Mouse (Mus musculus) forebrain, embryonic 16.5 days (tissue): ENCODE measurements around the gene Map2k6. TPM values are rescaled to one million over a fixed set of nuclear protein-coding genes. Genes with fewer than 3 reads are reported as not detected.
A peak's percentile ranks its signal among the peaks of the same experiment; 100 is the strongest.

ENCODE experiments used
- ATAC-seq: fragments of 200-750 bp; cut with Nextera tagmentation; 2 replicates; pipeline ENCODE4 v1.8.0; 2017; ENCODE audit warnings: mild to moderate bottlenecking, moderate library complexity
- H3K27ac ChIP-seq: fragments of 300-500 bp; sonication (generic); 2 replicates; pipeline ENCODE4 v1.5.1; 2014; ENCODE audit warnings: low read length, control low read depth
- H3K27me3 ChIP-seq: fragments of 300-500 bp; sonication (generic); replicated peaks from 2 replicates; pipeline ENCODE4 v1.6.1; 2014; ENCODE audit warnings: low read length; ENCODE audit not compliant: control insufficient read depth, insufficient read depth
- H3K36me3 ChIP-seq: fragments of 300-500 bp; sonication (generic); 2 replicates; pipeline ENCODE4 v1.6.1; 2014; ENCODE audit not compliant: control insufficient read depth, insufficient read depth
- H3K4me1 ChIP-seq: fragments of 300-500 bp; sonication (generic); replicated peaks from 2 replicates; pipeline ENCODE4 v1.6.1; 2014; ENCODE audit warnings: low read length; ENCODE audit not compliant: control insufficient read depth, insufficient read depth
- H3K4me2 ChIP-seq: fragments of 300-500 bp; sonication (generic); 2 replicates; pipeline ENCODE4 v1.6.1; 2014; ENCODE audit warnings: mild to moderate bottlenecking, low read length, control low read depth
- H3K4me3 ChIP-seq: fragments of 300-500 bp; sonication (generic); replicated peaks from 2 replicates; pipeline ENCODE4 v1.5.1; 2014; ENCODE audit warnings: mild to moderate bottlenecking, low read length, control low read depth
- H3K9ac ChIP-seq: fragments of 300-500 bp; sonication (generic); replicated peaks from 2 replicates; pipeline ENCODE4 v1.6.1; 2014; ENCODE audit warnings: low read depth, low read length, control low read depth
- H3K9me3 ChIP-seq: fragments of 300-500 bp; sonication (generic); 2 replicates; pipeline ENCODE4 v1.6.1; 2016; ENCODE audit warnings: low read length; ENCODE audit not compliant: control insufficient read depth
- whole genome bisulfite sequencing: fragments of 180-500 bp; shearing (Covaris S2); extraction: QIAGEN DNeasy Blood & Tissue Kit; methylation state at CpG from one replicate; pipeline ENCODE4 v1.1.7; 2014; 5-methylcytosine and 5-hydroxymethylcytosine counted together
- polyA plus RNA-seq: library from polyadenylated mRNA; unstranded; fragments of >200 nt; fragmentation: Nextera tagmentation; extraction: Ambion mirVana; gene quantifications from 2 replicates; pipeline ENCODE4 v1.2.1, GENCODE M21; 2015

Map2k6 gene
- polyA plus RNA-seq, 1 experiment from 2014 or later: 44.7 TPM

DNA sequence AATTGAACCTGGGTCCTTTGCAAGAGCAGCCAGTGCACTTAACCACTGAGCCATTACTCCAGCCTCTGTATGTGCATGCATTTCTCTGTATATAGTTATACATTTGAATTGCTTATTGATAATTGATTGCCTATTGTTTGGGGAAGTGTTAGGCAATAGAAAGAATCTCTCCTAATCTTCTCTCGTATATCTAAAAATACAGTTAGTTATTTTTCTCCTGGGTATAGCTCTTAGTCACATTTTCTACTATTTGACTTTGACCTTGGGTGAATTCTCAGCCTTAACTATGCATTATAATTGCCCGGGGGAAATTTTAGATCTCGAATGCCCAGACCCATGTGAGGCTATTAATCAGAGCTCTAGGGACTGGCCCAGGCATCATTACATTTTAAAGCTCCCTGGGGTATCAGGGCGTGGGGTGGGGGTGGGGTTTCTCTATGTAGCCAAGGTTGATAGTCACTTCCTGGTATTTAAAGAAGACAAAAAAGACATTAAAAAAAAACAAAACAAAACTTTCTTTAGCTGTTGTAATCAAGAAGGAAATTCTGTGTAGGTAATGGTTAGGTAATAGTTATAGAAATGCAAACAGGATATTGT, 39.9 kb downstream of the Map2k6 start:
- H3K9me3 ChIP-seq: no peaks in the 10 kb centered on the region
- H3K27me3 ChIP-seq: no peaks in the 10 kb centered on the region
- no peak overlapping the region for H3K4me2 ChIP-seq
- H3K4me1 ChIP-seq: peaks cover 4% of the 10 kb centered on the region
- 87% methylated on average over 4 of the region's 4 CpGs for WGBS
- no peaks in the 10 kb centered on the region for H3K36me3 ChIP-seq
- no peak overlapping the region for H3K27ac ChIP-seq
- H3K9ac ChIP-seq: no peak overlapping the region
- H3K4me3 ChIP-seq: no peak overlapping the region
- ATAC-seq: no peak

DNA sequence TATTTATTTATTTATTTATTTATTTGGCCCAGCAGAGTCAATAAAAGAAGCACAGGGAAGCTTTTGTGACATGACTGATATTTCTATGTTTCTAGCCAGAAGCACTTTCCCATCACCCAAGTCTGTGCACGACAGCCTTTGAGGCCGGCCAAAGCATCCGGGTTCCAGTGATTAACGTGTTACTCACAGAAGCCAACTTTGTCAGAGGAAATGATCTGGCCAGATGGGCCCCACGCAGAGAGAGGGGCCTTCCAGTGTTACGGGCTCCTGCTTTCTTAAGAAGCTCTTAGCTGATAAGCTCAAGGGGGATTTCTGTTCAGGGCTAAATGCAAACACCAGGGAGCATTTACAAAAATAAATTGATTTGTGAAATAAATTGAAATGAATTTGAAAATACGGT, 40.4 kb downstream of the Map2k6 start:
- ATAC-seq: no peak
- H3K4me2 ChIP-seq: no peak overlapping the region
- H3K4me3 ChIP-seq: no peak overlapping the region
- peaks cover 4% of the 10 kb centered on the region for H3K4me1 ChIP-seq
- no peaks in the 10 kb centered on the region for H3K9me3 ChIP-seq
- H3K36me3 ChIP-seq: no peaks in the 10 kb centered on the region
- no peak overlapping the region for H3K9ac ChIP-seq
- H3K27me3 ChIP-seq: no peaks in the 10 kb centered on the region
- H3K27ac ChIP-seq: no peak overlapping the region
- WGBS: 73% methylated on average over 7 of the region's 7 CpGs

DNA sequence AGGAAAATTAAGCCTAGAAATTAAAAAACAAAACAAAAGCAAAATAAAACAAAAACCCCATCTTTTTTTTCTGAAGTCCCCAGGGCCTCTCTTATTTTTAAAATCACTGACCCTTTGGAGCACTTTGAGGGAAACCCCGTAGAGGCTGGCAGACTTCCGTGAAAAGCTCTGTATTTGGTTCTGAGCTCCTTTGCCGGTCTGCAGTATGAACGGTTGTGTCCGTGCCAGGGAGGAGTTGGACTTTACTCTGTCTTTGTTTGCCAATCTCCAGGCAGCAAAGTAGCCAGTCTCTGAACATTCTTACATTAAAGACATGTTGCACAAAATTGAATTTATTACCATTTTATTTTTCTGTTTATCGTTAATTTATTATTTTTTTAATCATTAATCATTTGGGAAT, 45.7 kb downstream of the Map2k6 start:
- H3K9ac ChIP-seq: no peak overlapping the region
- no peaks in the 10 kb centered on the region for H3K36me3 ChIP-seq
- H3K4me1 ChIP-seq: peaks cover 13% of the 10 kb centered on the region
- no peaks in the 10 kb centered on the region for H3K9me3 ChIP-seq
- H3K27me3 ChIP-seq: no peaks in the 10 kb centered on the region
- H3K4me3 ChIP-seq: no peak overlapping the region
- no peak overlapping the region for H3K27ac ChIP-seq
- H3K4me2 ChIP-seq: no peak overlapping the region
- ATAC-seq: no peak
- 59% methylated on average over 6 of the region's 6 CpGs for WGBS

DNA sequence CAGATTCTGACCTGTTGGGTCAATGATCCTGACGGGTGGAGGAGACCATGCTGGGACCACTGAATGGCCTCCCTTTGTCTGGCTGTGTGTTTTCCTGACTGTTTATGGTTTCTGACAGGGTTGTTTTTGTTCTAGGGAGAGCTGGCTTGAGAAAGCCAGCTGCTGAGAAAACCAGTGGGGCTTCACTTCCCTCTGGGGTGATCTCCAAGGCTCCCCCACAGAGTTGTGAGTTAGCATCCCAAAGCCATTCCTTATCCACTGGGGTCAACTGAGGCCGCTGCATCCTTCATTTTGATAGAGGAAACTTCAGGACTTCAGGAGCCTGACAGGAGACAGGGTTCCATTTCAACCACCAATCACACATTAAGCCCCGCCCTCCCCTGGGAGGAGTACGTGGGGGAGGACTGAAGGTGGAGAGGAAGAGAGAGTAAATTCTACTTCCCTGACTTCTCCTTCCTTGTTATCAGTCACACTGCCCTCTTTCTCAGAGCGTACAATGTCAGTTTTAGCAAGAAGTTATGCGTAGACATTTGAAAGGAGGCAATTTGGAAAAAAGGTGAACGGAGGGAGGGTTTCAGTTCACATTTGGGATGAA, 49.3 kb downstream of the Map2k6 start:
- Histone ChIP-seq H3K4me3 (no peak overlapping the region), H3K27ac (no peak overlapping the region), H3K9ac (no peak overlapping the region), H3K4me1 (peaks cover 27% of the 10 kb centered on the region), H3K27me3 (no peaks in the 10 kb centered on the region), H3K4me2 (peak overlapping the region; percentile 38), H3K9me3 (no peaks in the 10 kb centered on the region), H3K36me3 (no peaks in the 10 kb centered on the region)
- no peak for ATAC-seq
- WGBS: 12% methylated on average over 7 of the region's 7 CpGs

DNA sequence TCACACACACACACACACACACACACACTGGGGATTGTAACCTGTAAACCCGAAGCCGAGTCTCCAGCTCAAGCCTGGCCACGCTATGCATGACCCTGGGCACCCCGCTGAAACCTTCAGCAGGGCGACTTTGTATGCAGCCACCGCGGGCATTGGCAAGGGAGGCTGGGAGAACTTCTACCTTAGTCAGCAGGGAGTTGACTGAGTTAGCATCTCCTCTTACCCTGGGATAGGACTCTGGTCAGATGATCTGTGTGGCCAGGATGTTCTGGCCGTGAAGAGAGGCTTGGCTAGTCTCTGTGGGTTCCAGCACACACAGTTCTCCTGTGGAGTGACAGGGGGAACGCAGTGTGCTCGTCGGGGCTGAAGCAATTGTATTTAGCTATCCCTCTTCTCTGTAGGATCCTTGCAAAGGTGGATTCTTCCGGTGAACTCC, 49.8 kb downstream of the Map2k6 start:
- Histone ChIP-seq H3K36me3 (no peaks in the 10 kb centered on the region), H3K4me3 (no peak overlapping the region; the same call in 1 of the 2 replicates), H3K9ac (peak overlapping the region; percentile 9), H3K27ac (no peak overlapping the region), H3K4me2 (peak overlapping the region; percentile 38), H3K4me1 (peaks cover 27% of the 10 kb centered on the region), H3K9me3 (no peaks in the 10 kb centered on the region), H3K27me3 (no peaks in the 10 kb centered on the region)
- peak; percentile 37; the same call in 1 of the 2 replicates for ATAC-seq
- 6% methylated on average over 12 of the region's 12 CpGs for WGBS

DNA sequence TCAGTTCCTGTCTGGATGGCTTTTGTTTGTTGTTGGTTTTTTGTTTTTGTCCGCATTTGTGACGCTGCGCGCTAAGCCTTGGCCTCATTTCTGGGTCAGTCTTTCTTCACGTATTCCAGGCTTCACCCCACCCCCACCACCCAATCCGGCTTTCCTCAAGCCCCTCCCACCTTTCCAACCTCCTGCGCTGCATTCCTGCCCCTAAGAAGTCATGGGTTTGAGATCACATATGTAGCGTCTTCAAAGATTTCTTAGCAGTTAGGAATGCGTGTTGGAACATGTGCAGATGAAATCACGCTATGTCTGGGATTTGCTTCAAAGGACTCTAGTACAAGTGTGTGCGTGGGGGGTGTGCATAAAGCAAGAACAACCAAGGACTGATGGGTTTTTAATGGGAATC, 50.3 kb downstream of the Map2k6 start:
- H3K9me3 ChIP-seq: no peaks in the 10 kb centered on the region
- no peak overlapping the region for H3K27ac ChIP-seq
- H3K4me3 ChIP-seq: no peak overlapping the region; the same call in 1 of the 2 replicates
- peak overlapping the region; percentile 9 for H3K9ac ChIP-seq
- H3K27me3 ChIP-seq: no peaks in the 10 kb centered on the region
- H3K4me2 ChIP-seq: peak overlapping the region; percentile 38
- no peaks in the 10 kb centered on the region for H3K36me3 ChIP-seq
- ATAC-seq: no peak
- WGBS: 8% methylated on average over 11 of the region's 11 CpGs
- peaks cover 27% of the 10 kb centered on the region for H3K4me1 ChIP-seq

DNA sequence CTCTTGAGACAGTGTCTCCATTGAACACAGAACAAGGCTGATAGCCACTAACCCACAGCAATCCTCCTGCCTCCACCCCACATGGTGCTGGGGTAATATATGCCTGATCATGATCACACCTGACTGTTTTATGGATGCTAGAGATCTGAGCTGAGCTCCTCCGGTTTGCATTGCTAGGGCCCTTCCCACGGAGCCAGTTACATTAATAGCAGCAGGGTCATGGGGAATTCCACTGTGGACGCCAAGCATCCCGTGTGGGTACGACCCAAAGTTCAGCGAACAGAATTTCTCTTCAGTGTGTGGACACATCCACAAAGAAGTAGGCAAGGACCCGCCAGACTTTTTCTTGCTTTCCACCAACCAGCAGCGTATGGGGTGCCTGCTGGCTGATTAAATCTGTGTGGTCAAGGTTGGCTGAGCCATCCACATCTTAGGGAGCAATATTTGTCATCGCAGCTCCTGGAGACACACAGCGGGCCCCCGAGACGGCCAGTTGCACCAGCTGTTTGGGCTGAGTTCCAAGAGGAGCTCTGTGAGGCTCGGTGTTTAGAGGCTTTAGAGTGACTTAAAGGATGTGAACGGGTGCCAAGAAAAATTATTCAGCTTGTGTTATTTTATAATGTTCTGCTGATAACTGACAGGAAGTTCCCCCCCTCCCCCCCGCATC, 51.3 kb downstream of the Map2k6 start:
- peak overlapping the region; percentile 54; the same call in 1 of the 2 replicates for H3K27ac ChIP-seq
- H3K27me3 ChIP-seq: no peaks in the 10 kb centered on the region
- no peak; the same call in 1 of the 2 replicates for ATAC-seq
- no peak overlapping the region for H3K4me3 ChIP-seq
- H3K36me3 ChIP-seq: no peaks in the 10 kb centered on the region
- H3K9ac ChIP-seq: no peak overlapping the region
- H3K4me1 ChIP-seq: peaks cover 27% of the 10 kb centered on the region
- no peak overlapping the region for H3K4me2 ChIP-seq
- H3K9me3 ChIP-seq: no peaks in the 10 kb centered on the region
- 54% methylated on average over 15 of the region's 15 CpGs for WGBS

DNA sequence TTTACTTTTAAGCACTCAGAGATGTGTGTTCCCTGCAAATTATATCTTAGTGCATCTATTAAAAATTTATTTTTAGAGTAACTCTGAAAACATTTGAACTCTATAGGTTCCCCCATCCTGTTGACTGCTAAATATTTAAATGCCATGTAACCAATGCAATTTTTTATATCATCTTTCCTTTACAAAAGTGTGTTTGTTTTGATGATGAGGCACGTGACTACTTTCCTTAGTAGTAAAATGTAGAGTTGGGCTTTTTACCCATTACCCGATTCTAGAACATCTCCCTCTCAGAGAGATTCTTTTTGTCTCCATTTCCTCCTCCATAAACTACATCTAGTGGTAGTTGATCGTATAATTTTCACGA, 51.8 kb downstream of the Map2k6 start:
- ATAC-seq: no peak
- no peaks in the 10 kb centered on the region for H3K9me3 ChIP-seq
- H3K9ac ChIP-seq: no peak overlapping the region
- H3K27ac ChIP-seq: no peak overlapping the region
- no peaks in the 10 kb centered on the region for H3K27me3 ChIP-seq
- peaks cover 27% of the 10 kb centered on the region for H3K4me1 ChIP-seq
- WGBS: 87% methylated on average over 4 of the region's 4 CpGs
- H3K36me3 ChIP-seq: no peaks in the 10 kb centered on the region
- no peak overlapping the region for H3K4me2 ChIP-seq
- no peak overlapping the region for H3K4me3 ChIP-seq

DNA sequence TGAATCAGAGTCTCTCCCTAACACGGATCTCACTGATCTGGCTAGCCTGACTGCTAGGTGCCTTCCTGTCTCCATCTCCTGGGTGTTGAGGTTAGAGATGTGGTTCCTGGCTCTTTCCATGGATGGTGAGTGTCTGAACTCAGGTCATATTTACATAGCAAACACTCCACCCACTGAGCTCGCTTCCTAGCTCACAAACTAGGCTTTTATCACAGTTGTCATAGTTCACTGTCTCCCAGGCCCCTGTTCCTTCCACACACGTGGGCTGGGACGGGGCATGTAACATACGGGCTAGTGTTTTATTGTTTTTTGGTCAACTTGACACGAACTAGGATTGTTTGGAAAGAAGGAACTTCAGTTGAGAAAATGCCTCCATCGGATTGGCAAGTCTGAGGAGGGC, 52.7 kb downstream of the Map2k6 start:
- no peaks in the 10 kb centered on the region for H3K9me3 ChIP-seq
- no peak overlapping the region for H3K4me3 ChIP-seq
- peaks cover 32% of the 10 kb centered on the region for H3K4me1 ChIP-seq
- 87% methylated on average over 7 of the region's 7 CpGs for WGBS
- no peak for ATAC-seq
- H3K36me3 ChIP-seq: no peaks in the 10 kb centered on the region
- no peaks in the 10 kb centered on the region for H3K27me3 ChIP-seq
- H3K4me2 ChIP-seq: no peak overlapping the region
- H3K27ac ChIP-seq: no peak overlapping the region
- no peak overlapping the region for H3K9ac ChIP-seq
